Mouse (Mus musculus): Measurements from ENCODE around the gene Tdrd6. TPM values are rescaled to one million over a fixed set of nuclear protein-coding genes. Genes with fewer than 3 reads are reported as not detected.

Gene Tdrd6
- polyA plus RNA-seq, 1 experiment = not detected

GRCm38 (mm10) chr17:43567992-43568888 is 61.9 kb downstream of the Tdrd6 start, which contains the start of gene Pla2g7:
Pla2g7 (plus strand) TSS chr17:43568098.
- Histone ChIP-seq H3K36me3 (ENCODE audit: control insufficient read depth) (no peaks in the 10 kb centered on the region), H3K9me3 (ENCODE audit: control insufficient read depth, low read length) (no peaks in the 10 kb centered on the region), H3K4me1 (ENCODE audit: control insufficient read depth) (no peaks in the 10 kb centered on the region), H3K4me3 (replicated peaks) (peak within 1 kb of the TSS; percentile 34), H3K27me3 (ENCODE audit: control insufficient read depth) (peaks cover 8% of the 10 kb centered on the region)
- TF ChIP-seq TAL1 (IDR thresholded peaks at IDR 0.05; ENCODE audit: low read length) = no peak

GRCm38 (mm10) chr17:43567593-43567991 is 62.5 kb downstream of the Tdrd6 start:
- no peaks in the 10 kb centered on the region for H3K9me3 ChIP-seq (ENCODE audit: control insufficient read depth, low read length)
- no peaks in the 10 kb centered on the region for H3K36me3 ChIP-seq (ENCODE audit: control insufficient read depth)
- TF ChIP-seq GATA1 (IDR thresholded peaks at IDR 0.05; ENCODE audit: low read length) = no peak
- no peak for TF ChIP-seq TAL1 (IDR thresholded peaks at IDR 0.05; ENCODE audit: low read length)
- peaks cover 8% of the 10 kb centered on the region for H3K27me3 ChIP-seq (ENCODE audit: control insufficient read depth)
- H3K4me1 ChIP-seq (ENCODE audit: control insufficient read depth) = no peaks in the 10 kb centered on the region
- no peak overlapping the region for H3K4me3 ChIP-seq (replicated peaks)

Other genes with a start within 250 kb of the Tdrd6 start
- not detected in 2 replicates for gene Mep1a, start 127.5 kb downstream of the Tdrd6 start, polyA plus RNA-seq (2012)
- not detected in 2 replicates for gene Ankrd66, start 86.7 kb downstream of the Tdrd6 start, polyA plus RNA-seq (2012)
- 0.02 TPM in 1 of 2 replicates, not detected in the other for gene Pla2g7, start 62.2 kb downstream of the Tdrd6 start, polyA plus RNA-seq (2012)
- not detected in 2 replicates for gene Slc25a27, start 36.9 kb upstream of the Tdrd6 start, polyA plus RNA-seq (2012)
- not detected in 2 replicates for gene Cyp39a1, start 37.1 kb upstream of the Tdrd6 start, polyA plus RNA-seq (2012)
- 0.01 TPM in 1 of 2 replicates, not detected in the other for gene Rcan2, start 171.1 kb upstream of the Tdrd6 start, polyA plus RNA-seq (2012)

All from erythroblast, embryonic 14.5 days (primary cell).